Mouse (Mus musculus) brain, embryonic 18.5 days (tissue): ENCODE data around the gene Padi1.

Experiments used
- DNase-seq: peaks from one replicate; pipeline ENCODE4 v3.0.0-alpha.2; 2012; ENCODE audit warnings: low read depth, low spot score

Padi1 gene

GRCm38 (mm10) chr4:140862036-140862650 is 16.6 kb upstream of the Padi1 start:
- DNase-seq: no peak

GRCm38 (mm10) chr4:140860767-140861147 is 15.2 kb upstream of the Padi1 start:
- no peak for DNase-seq

GRCm38 (mm10) chr4:140860125-140860766 is 14.7 kb upstream of the Padi1 start:
- no peak for DNase-seq

GRCm38 (mm10) chr4:140859291-140859690 is 13.7 kb upstream of the Padi1 start:
- DNase-seq: no peak

- no peak for DNase-seq
These were observed 12.2 kb upstream of the Padi1 start for GRCm38 (mm10) chr4:140857813-140858212.

- DNase-seq: no peak
These were observed 11.5 kb upstream of the Padi1 start for GRCm38 (mm10) chr4:140857041-140857440.

GRCm38 (mm10) chr4:140855151-140855550 is 9.6 kb upstream of the Padi1 start:
- no peak for DNase-seq

GRCm38 (mm10) chr4:140854455-140854864 is 8.9 kb upstream of the Padi1 start:
- no peak for DNase-seq

- DNase-seq: no peak
These were observed 8.0 kb upstream of the Padi1 start for GRCm38 (mm10) chr4:140853626-140854025.

- no peak for DNase-seq
These were observed 3.7 kb upstream of the Padi1 start for GRCm38 (mm10) chr4:140849310-140849709.

- no peak for DNase-seq
These were observed 587 bp downstream of the Padi1 start for GRCm38 (mm10) chr4:140844991-140845390.

- DNase-seq: no peak
These were observed 1.8 kb downstream of the Padi1 start for GRCm38 (mm10) chr4:140843670-140844280.

- no peak for DNase-seq
These were observed 2.7 kb downstream of the Padi1 start for GRCm38 (mm10) chr4:140842909-140843308.

GRCm38 (mm10) chr4:140837879-140838278 is 7.7 kb downstream of the Padi1 start:
- no peak for DNase-seq

GRCm38 (mm10) chr4:140836208-140836866 is 9.2 kb downstream of the Padi1 start:
- no peak for DNase-seq

GRCm38 (mm10) chr4:140835682-140836081 is 9.9 kb downstream of the Padi1 start:
- DNase-seq: no peak

GRCm38 (mm10) chr4:140834327-140834934 is 11.1 kb downstream of the Padi1 start:
- no peak for DNase-seq

GRCm38 (mm10) chr4:140832821-140833220 is 12.8 kb downstream of the Padi1 start:
- no peak for DNase-seq

GRCm38 (mm10) chr4:140831808-140832207 is 13.8 kb downstream of the Padi1 start:
- DNase-seq: no peak

GRCm38 (mm10) chr4:140827237-140827636 is 18.3 kb downstream of the Padi1 start:
- no peak for DNase-seq

GRCm38 (mm10) chr4:140825942-140826341 is 19.6 kb downstream of the Padi1 start:
- no peak for DNase-seq

- no peak for DNase-seq
These were observed 23.6 kb downstream of the Padi1 start for GRCm38 (mm10) chr4:140821988-140822387.
